ENCODE assay signal across 11 mouse cellular contexts in the genomic region with DNA sequence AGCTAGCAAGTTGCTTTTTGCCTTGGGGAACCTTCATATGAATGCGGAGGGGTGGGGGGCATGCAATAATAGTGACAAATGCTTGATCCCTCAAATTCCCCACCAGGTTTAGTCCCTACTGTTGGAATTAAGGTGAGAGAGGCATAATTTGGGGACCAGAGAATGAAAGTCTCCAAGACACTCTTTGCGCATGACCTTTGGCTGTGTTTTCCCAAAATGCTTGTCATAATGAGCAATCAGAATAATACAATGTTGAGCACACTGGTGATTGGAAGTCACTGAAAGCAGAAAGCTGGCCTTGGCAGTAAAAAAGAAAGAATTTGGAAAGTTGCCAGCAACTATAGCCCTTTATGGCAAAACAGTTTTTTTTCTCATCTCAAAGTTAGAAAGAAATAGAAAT. TPM values are rescaled to one million over a fixed set of nuclear protein-coding genes. Genes with fewer than 3 reads are reported as not detected.
A peak's percentile ranks its signal among the peaks of the same experiment; 100 is the strongest.
DNase-seq lines count a peak whose midpoint lies in the region; ATAC-seq lines count a peak whose summit lies in the region.
"Had no signal": no experiment of that assay in that cellular context is flagged by ENCODE, and none has a peak within 500 bp of the region (broad histone marks: within the 10 kb centered on the region; RNA-seq: fewer than 3 reads in every experiment).

No protein-coding gene starts in this region.

- no peaks in the 10 kb centered on the region for H3K36me3 ChIP-seq in kidney, embryonic 14.5 days (ENCODE audit: control insufficient read depth, insufficient read depth, low read length)
- no peaks in the 10 kb centered on the region for H3K36me3 ChIP-seq in embryonic facial prominence, embryonic 11.5 days (replicated peaks; ENCODE audit: control insufficient read depth, insufficient read depth, low read depth, low read length)
- H3K36me3 ChIP-seq in intestine, embryonic 14.5 days (ENCODE audit: control insufficient read depth, insufficient read depth, low read length): no peaks in the 10 kb centered on the region
- H3K36me3 ChIP-seq in neural tube, embryonic 12.5 days: no peaks in the 10 kb centered on the region
- H3K36me3 ChIP-seq: G1E had no signal

- ATAC-seq in kidney, embryonic 14.5 days (ENCODE audit: low FRiP score, low TSS enrichment): no peak
- no peak for ATAC-seq in embryonic facial prominence, embryonic 11.5 days (replicated peaks; ENCODE audit: insufficient number of reproducible peaks, low FRiP score, low TSS enrichment, low read depth)
- ATAC-seq in intestine, embryonic 14.5 days (replicated peaks; ENCODE audit: low FRiP score, low TSS enrichment, low read depth): no peak
- ATAC-seq in neural tube, embryonic 12.5 days (ENCODE audit: low FRiP score, low read depth): no peak

- H3K27ac ChIP-seq in kidney, embryonic 14.5 days (ENCODE audit: low read depth, low read length): no peak overlapping the region
- no peak overlapping the region for H3K27ac ChIP-seq in embryonic facial prominence, embryonic 11.5 days (replicated peaks; ENCODE audit: low read depth, low read length)
- H3K27ac ChIP-seq in intestine, embryonic 14.5 days (ENCODE audit: low read depth): no peak overlapping the region
- H3K27ac ChIP-seq in neural tube, embryonic 12.5 days: no peak overlapping the region

- WGBS in kidney, embryonic 14.5 days: 61% methylated on average over 2 of the region's 2 CpGs
- 61% methylated on average over 2 of the region's 2 CpGs for WGBS in embryonic facial prominence, embryonic 11.5 days
- WGBS in intestine, embryonic 14.5 days: 63% methylated on average over 2 of the region's 2 CpGs
- WGBS in neural tube, embryonic 12.5 days: 66% methylated on average over 2 of the region's 2 CpGs

- no peak overlapping the region for H3K9ac ChIP-seq in kidney, embryonic 14.5 days (ENCODE audit: low read depth, low read length)
- H3K9ac ChIP-seq in embryonic facial prominence, embryonic 11.5 days (replicated peaks; ENCODE audit: low read length): no peak overlapping the region
- no peak overlapping the region for H3K9ac ChIP-seq in intestine, embryonic 14.5 days (ENCODE audit: low read length)
- peak overlapping the region; percentile 89; the same call in 1 of the 2 replicates for H3K9ac ChIP-seq in neural tube, embryonic 12.5 days

- no peak for DNase-seq in kidney, adult 11 months
- DNase-seq in embryonic facial prominence, embryonic 11.5 days (ENCODE audit: low spot score): no peak
- no peak for DNase-seq in intestine, embryonic 14.5 days (ENCODE audit: low spot score)
- no peak for DNase-seq in adrenal gland, adult 18-20 months (ENCODE audit: low spot score in 2 of 2)
- no peak for DNase-seq in frontal cortex, postnatal 25 days (ENCODE audit: low spot score in 2 of 2)
- DNase-seq in cerebellum, adult 11 months: no peak

- H3K4me2 ChIP-seq in kidney, embryonic 14.5 days (replicated peaks; ENCODE audit: low read depth, low read length): peak overlapping the region; percentile 97
- H3K4me2 ChIP-seq in embryonic facial prominence, embryonic 11.5 days (ENCODE audit: low read depth, low read length): peak overlapping the region; percentile 99
- peak overlapping the region; percentile 97 for H3K4me2 ChIP-seq in intestine, embryonic 14.5 days (ENCODE audit: low read length)
- H3K4me2 ChIP-seq in neural tube, embryonic 12.5 days (replicated peaks): peak overlapping the region; percentile 100

- no peaks in the 10 kb centered on the region for H3K4me1 ChIP-seq in kidney, embryonic 14.5 days (ENCODE audit: control insufficient read depth, insufficient read depth, low read length)
- H3K4me1 ChIP-seq in embryonic facial prominence, embryonic 11.5 days (ENCODE audit: control insufficient read depth, insufficient read depth, low read length): no peaks in the 10 kb centered on the region
- peaks cover 5% of the 10 kb centered on the region; the same call in 1 of the 2 replicates for H3K4me1 ChIP-seq in intestine, embryonic 14.5 days (replicated peaks; ENCODE audit: control insufficient read depth, insufficient read depth, low read length)
- peaks cover 8% of the 10 kb centered on the region for H3K4me1 ChIP-seq in neural tube, embryonic 12.5 days

- no peaks in the 10 kb centered on the region for H3K9me3 ChIP-seq in kidney, embryonic 14.5 days (ENCODE audit: control insufficient read depth, low read length)
- no peaks in the 10 kb centered on the region for H3K9me3 ChIP-seq in embryonic facial prominence, embryonic 11.5 days (replicated peaks; ENCODE audit: control insufficient read depth, low read length)
- H3K9me3 ChIP-seq in intestine, embryonic 14.5 days (ENCODE audit: control insufficient read depth, low read length): no peaks in the 10 kb centered on the region
- no peaks in the 10 kb centered on the region for H3K9me3 ChIP-seq in neural tube, embryonic 12.5 days
- H3K9me3 ChIP-seq: G1E; megakaryocyte, embryonic 14.5 days had no signal

- peak overlapping the region; percentile 70; the same call in 1 of the 2 replicates for H3K4me3 ChIP-seq in kidney, embryonic 14.5 days (ENCODE audit: low read length)
- H3K4me3 ChIP-seq in embryonic facial prominence, embryonic 11.5 days (ENCODE audit: low read depth, low read length): peak overlapping the region; percentile 83
- H3K4me3 ChIP-seq in intestine, embryonic 14.5 days (ENCODE audit: low read depth, low read length): peak overlapping the region; percentile 53
- H3K4me3 ChIP-seq in neural tube, embryonic 12.5 days: peak overlapping the region; percentile 81

- peaks cover 15% of the 10 kb centered on the region for H3K27me3 ChIP-seq in kidney, embryonic 14.5 days (ENCODE audit: control insufficient read depth, insufficient read depth, low read length)
- no peaks in the 10 kb centered on the region; the same call in 1 of the 2 replicates for H3K27me3 ChIP-seq in embryonic facial prominence, embryonic 11.5 days (ENCODE audit: control insufficient read depth, insufficient read depth, low read length)
- peaks cover 22% of the 10 kb centered on the region for H3K27me3 ChIP-seq in intestine, embryonic 14.5 days (replicated peaks; ENCODE audit: control insufficient read depth, insufficient read depth, low read length)
- H3K27me3 ChIP-seq in neural tube, embryonic 12.5 days (replicated peaks): 0 out of 2 replicates have a peak, but pooled peaks cover 3% of the 10 kb centered on the region

RNA-seq across cellular contexts. Expression of gene Adam23, which starts 1.0 kb away (rescaled TPM):
- 1.5 and 2.1 TPM in 2 replicates for polyA plus RNA-seq in kidney, embryonic 14.5 days (2014; fragmentation: Nextera tagmentation; extraction: Ambion mirVana)
- 5.9 and 7.6 TPM in 2 replicates for polyA plus RNA-seq in embryonic facial prominence, embryonic 11.5 days (2014; fragmentation: Nextera tagmentation; extraction: Ambion mirVana)
- polyA plus RNA-seq in intestine, embryonic 14.5 days (2014; fragmentation: Nextera tagmentation; extraction: Ambion mirVana): 2.9 and 3.0 TPM in 2 replicates
- 8.8 and 12.6 TPM in 2 replicates for polyA plus RNA-seq in neural tube, embryonic 12.5 days (2016; fragmentation: Nextera tagmentation; extraction: Ambion mirVana)
- total RNA-seq in adrenal gland, adult 18-20 months (2021): 10 to 100 TPM; 12.8 to 16.4 TPM
- total RNA-seq: hematopoietic stem cell, adult 5-6 weeks had no signal
- polyA plus RNA-seq: G1E had no signal
